Mouse (Mus musculus) neural tube, embryonic 14.5 days (tissue): ENCODE data around the gene Hnrnpm. TPM values are rescaled to one million over a fixed set of nuclear protein-coding genes. Genes with fewer than 3 reads are reported as not detected.
"Not testable (repeated sequence)": the region's sequence is repeated elsewhere in the genome, so short reads cannot be mapped to it uniquely, and the experiment has no call there.

Experiments
- ATAC-seq: fragments of 200-750 bp; cut with Nextera tagmentation; 2 replicates; pipeline ENCODE4 v1.8.0; 2017; ENCODE audit warnings: low read depth, mild to moderate bottlenecking, moderate TSS enrichment, moderate library complexity
- H3K27ac ChIP-seq: fragments of 300-500 bp; sonication (generic); 2 replicates; pipeline ENCODE4 v1.5.1; 2014; ENCODE audit warnings: low read depth, mild to moderate bottlenecking, control low read depth, low read length, moderate library complexity, mixed read lengths
- H3K27me3 ChIP-seq: fragments of 300-500 bp; sonication (generic); 2 replicates; pipeline ENCODE4 v1.6.1; 2014; ENCODE audit warnings: low read length; ENCODE audit not compliant: control insufficient read depth, insufficient read depth
- H3K36me3 ChIP-seq: fragments of 300-500 bp; sonication (generic); 2 replicates; pipeline ENCODE4 v1.6.1; 2014; ENCODE audit warnings: low read length, mixed read lengths; ENCODE audit not compliant: control insufficient read depth, insufficient read depth
- H3K4me1 ChIP-seq: fragments of 300-500 bp; sonication (generic); 2 replicates; pipeline ENCODE4 v1.6.1; 2014; ENCODE audit warnings: low read length; ENCODE audit not compliant: control insufficient read depth, insufficient read depth
- H3K4me2 ChIP-seq: fragments of 300-500 bp; sonication (generic); 2 replicates; pipeline ENCODE4 v1.6.1; 2014; ENCODE audit warnings: mild to moderate bottlenecking, low read depth, low read length, control low read depth
- H3K4me3 ChIP-seq: fragments of 300-500 bp; sonication (generic); 2 replicates; pipeline ENCODE4 v1.5.1; 2014; ENCODE audit warnings: low read depth, low read length, control low read depth, mixed read lengths
- H3K9ac ChIP-seq: fragments of 300-500 bp; sonication (generic); replicated peaks from 2 replicates; pipeline ENCODE4 v1.6.1; 2014; ENCODE audit warnings: low read depth, mild to moderate bottlenecking, control low read depth, low read length, mixed read lengths
- H3K9me3 ChIP-seq: fragments of 300-500 bp; sonication (generic); 2 replicates; pipeline ENCODE4 v1.6.1; 2016; ENCODE audit warnings: low read length; ENCODE audit not compliant: control insufficient read depth
- WGBS: fragments of 180-500 bp; shearing (Covaris S2); extraction: QIAGEN DNeasy Blood & Tissue Kit; methylation state at CpG from one replicate; pipeline ENCODE4 v1.1.7; 2014; 5-methylcytosine and 5-hydroxymethylcytosine counted together
- polyA plus RNA-seq: library from polyadenylated mRNA; unstranded; fragments of >200 nt; fragmentation: Nextera tagmentation; extraction: Ambion mirVana; gene quantifications from 2 replicates; pipeline ENCODE4 v1.2.1, GENCODE M21; 2014

The Hnrnpm gene
- polyA plus RNA-seq, 1 experiment from 2014 or later = 172 TPM

- peak within 1 kb of the TSS; percentile 55 for H3K4me3 ChIP-seq
- WGBS = 4% methylated on average over 35 of the region's 35 CpGs
- H3K27ac ChIP-seq = peak within 1 kb of the TSS; percentile 97
- H3K9ac ChIP-seq = peak within 1 kb of the TSS; percentile 85
- H3K36me3 ChIP-seq = no peaks in the 10 kb centered on the region
- H3K4me1 ChIP-seq = peaks cover 17% of the 10 kb centered on the region
- peak within 1 kb of the TSS; percentile 84 for H3K4me2 ChIP-seq
- H3K9me3 ChIP-seq = no peaks in the 10 kb centered on the region
- ATAC-seq = peak; percentile 96
- no peaks in the 10 kb centered on the region for H3K27me3 ChIP-seq
These were observed 57.8 kb downstream of the Hnrnpm start, which contains the start of gene Zfp414 for GRCm38 (mm10) chr17:33628621-33629486. TSS of gene Zfp414 (plus strand) at chr17:33629090.

DNA sequence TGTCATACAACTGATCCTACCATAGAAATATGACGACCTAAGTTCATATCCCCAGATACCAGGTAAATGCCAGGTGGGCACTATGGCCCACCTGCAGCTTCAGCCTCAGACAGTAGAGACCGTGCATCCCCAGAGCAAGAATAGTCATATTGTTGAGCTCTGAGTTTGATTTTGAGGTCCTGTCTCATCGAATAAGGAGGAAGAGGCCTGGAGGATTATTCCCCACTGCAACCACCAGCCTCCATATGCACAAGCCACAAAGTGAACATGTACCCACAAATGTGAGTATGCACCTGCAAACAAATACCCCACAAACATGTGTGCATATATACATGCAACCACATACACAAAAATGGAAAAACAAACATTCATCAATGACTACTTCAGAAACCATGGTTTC is 59.4 kb downstream of the Hnrnpm start:
- Histone ChIP-seq H3K36me3 (no peaks in the 10 kb centered on the region), H3K9ac (no peak overlapping the region), H3K9me3 (no peaks in the 10 kb centered on the region), H3K4me1 (peaks cover 17% of the 10 kb centered on the region), H3K27me3 (no peaks in the 10 kb centered on the region), H3K4me3 (no peak overlapping the region), H3K27ac (no peak overlapping the region), H3K4me2 (no peak overlapping the region)
- WGBS = 94% methylated on average over 3 of the region's 3 CpGs
- no peak for ATAC-seq

GRCm38 (mm10) chr17:33613726-33614125 is 72.9 kb downstream of the Hnrnpm start:
- ATAC-seq, H3K27me3 ChIP-seq, H3K27ac ChIP-seq, H3K4me2 ChIP-seq, H3K9me3 ChIP-seq, H3K9ac ChIP-seq, H3K4me1 ChIP-seq, H3K36me3 ChIP-seq, H3K4me3 ChIP-seq: not testable (repeated sequence)
- 91% methylated on average over 5 of the region's 5 CpGs for WGBS

GRCm38 (mm10) chr17:33610548-33610947 is 76.1 kb downstream of the Hnrnpm start:
- no peaks in the 10 kb centered on the region for H3K9me3 ChIP-seq
- H3K27ac ChIP-seq = no peak overlapping the region
- no peak overlapping the region for H3K9ac ChIP-seq
- no peak overlapping the region for H3K4me3 ChIP-seq
- no peaks in the 10 kb centered on the region for H3K36me3 ChIP-seq
- H3K4me2 ChIP-seq = no peak overlapping the region
- no peaks in the 10 kb centered on the region for H3K4me1 ChIP-seq
- 95% methylated on average over 7 of the region's 7 CpGs for WGBS
- no peaks in the 10 kb centered on the region for H3K27me3 ChIP-seq
- no peak for ATAC-seq

DNA sequence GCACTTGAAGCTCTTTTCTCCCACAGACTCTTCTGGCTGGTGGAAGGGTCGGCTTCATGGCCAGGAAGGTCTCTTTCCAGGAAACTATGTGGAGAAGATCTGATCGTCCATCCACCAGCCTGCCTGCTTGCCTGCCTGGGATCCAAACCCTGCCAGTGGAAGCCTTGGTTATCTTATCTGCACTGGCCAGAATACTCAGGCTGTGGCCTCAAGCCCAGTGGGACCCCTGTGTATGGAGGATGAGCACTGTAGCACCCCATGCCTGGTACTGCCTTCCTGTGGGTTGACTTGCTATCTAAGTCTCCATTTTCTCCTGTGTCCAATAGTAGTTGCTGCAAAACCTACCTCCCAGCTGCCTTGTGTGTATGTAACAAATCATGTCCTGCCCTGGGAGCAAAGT is 79.4 kb downstream of the Hnrnpm start:
- Histone ChIP-seq H3K36me3 (no peaks in the 10 kb centered on the region), H3K27me3 (no peaks in the 10 kb centered on the region), H3K27ac (no peak overlapping the region), H3K4me1 (no peaks in the 10 kb centered on the region), H3K9ac (no peak overlapping the region), H3K9me3 (no peaks in the 10 kb centered on the region), H3K4me2 (no peak overlapping the region), H3K4me3 (no peak overlapping the region)
- WGBS = 82% methylated on average over 2 of the region's 2 CpGs
- ATAC-seq = no peak

DNA sequence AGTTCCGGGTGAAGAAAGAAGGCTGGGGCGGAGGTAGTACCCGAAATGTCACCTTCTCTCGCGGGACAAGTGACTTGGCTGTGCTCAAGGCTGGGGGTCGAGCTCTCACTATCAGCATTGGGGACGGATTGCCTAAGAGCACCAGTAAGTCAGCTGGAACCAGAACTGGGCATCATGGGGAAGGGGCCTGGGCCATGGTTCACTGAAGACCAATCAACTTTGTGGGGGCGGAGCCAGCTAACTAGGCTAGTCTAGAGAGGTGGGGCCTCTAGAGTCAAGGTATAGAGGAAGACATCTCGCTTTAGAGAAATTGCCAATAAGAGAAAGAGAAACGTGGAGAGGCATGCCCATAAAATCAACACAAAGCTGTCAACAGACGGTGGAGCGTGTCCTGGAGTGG is 84.7 kb downstream of the Hnrnpm start:
- Histone ChIP-seq H3K27ac (no peak overlapping the region), H3K9ac (no peak overlapping the region), H3K9me3 (no peaks in the 10 kb centered on the region), H3K27me3 (no peaks in the 10 kb centered on the region), H3K4me2 (no peak overlapping the region), H3K4me3 (no peak overlapping the region), H3K4me1 (no peaks in the 10 kb centered on the region), H3K36me3 (no peaks in the 10 kb centered on the region)
- no peak for ATAC-seq
- 83% methylated on average over 12 of the region's 12 CpGs for WGBS

- H3K4me2 ChIP-seq = no peak overlapping the region
- H3K27me3 ChIP-seq = no peaks in the 10 kb centered on the region
- no peak overlapping the region for H3K4me3 ChIP-seq
- no peak overlapping the region for H3K27ac ChIP-seq
- H3K36me3 ChIP-seq = no peaks in the 10 kb centered on the region
- no peak for ATAC-seq
- H3K9me3 ChIP-seq = no peaks in the 10 kb centered on the region
- no peaks in the 10 kb centered on the region for H3K4me1 ChIP-seq
- no peak overlapping the region for H3K9ac ChIP-seq
- 85% methylated on average over 3 of the region's 3 CpGs for WGBS
These were observed 85.8 kb downstream of the Hnrnpm start for GRCm38 (mm10) chr17:33600831-33601230.

GRCm38 (mm10) chr17:33599836-33600475 is 86.7 kb downstream of the Hnrnpm start:
- Histone ChIP-seq H3K4me1 (no peaks in the 10 kb centered on the region), H3K27ac (no peak overlapping the region), H3K27me3 (no peaks in the 10 kb centered on the region), H3K36me3 (no peaks in the 10 kb centered on the region), H3K9me3 (no peaks in the 10 kb centered on the region), H3K9ac (no peak overlapping the region), H3K4me3 (no peak overlapping the region), H3K4me2 (no peak overlapping the region)
- no peak for ATAC-seq
- WGBS = 85% methylated on average over 8 of the region's 8 CpGs

- Histone ChIP-seq H3K4me1 (no peaks in the 10 kb centered on the region), H3K36me3 (no peaks in the 10 kb centered on the region), H3K4me3 (no peak overlapping the region), H3K4me2 (no peak overlapping the region), H3K27ac (no peak overlapping the region), H3K9me3 (no peaks in the 10 kb centered on the region), H3K9ac (no peak overlapping the region), H3K27me3 (no peaks in the 10 kb centered on the region)
- 95% methylated on average over 5 of the region's 5 CpGs for WGBS
- ATAC-seq = no peak
These were observed 88.2 kb downstream of the Hnrnpm start for GRCm38 (mm10) chr17:33598506-33598905.
